Mouse (Mus musculus): ENCODE measurements around the gene Sdhb.

Sdhb gene

DNA sequence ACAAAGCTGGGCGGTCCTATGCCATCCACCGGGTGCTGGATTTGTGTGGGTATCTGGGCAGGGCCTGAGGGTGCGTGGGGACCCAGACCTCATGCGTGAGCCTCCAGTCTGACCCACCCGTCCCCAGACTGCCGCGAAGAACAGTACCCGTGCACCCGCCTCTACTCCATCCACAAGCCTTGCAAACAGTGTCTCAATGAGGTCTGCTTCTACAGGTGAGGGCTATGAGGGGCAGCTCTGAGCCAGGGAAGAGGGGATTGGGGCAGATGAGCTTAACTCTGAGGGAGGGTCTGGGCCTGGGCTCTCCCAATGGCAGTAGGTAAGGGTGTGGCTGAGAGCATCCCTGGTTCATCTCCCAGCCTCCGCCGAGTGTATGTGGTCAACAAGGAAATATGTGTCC, 53.9 kb downstream of the Sdhb start:
- no peak for DNase-seq (ENCODE audit: low spot score)

- no peak for DNase-seq (ENCODE audit: low spot score)
Observed at GRCm38 (mm10) chr4:141015356-141015755, 54.4 kb downstream of the Sdhb start.

DNA sequence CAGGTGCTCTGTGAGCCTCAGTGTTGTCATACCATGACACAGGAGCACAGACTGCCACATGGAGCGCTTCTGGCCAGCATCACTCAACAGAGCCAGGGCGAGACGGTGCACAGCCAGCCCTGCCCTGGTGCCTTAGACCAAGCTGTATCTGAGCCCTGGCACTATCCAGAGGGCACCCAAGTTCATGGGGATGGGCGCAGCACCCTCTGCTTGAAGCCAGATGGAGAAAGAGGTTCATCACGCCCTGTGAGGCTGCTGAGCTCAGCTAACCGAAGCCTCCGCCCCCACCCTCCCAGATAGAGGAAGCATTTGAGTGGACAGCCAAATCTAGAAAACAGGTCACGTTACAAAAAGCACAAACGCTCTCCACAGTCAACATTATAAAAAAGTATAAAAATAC, 55.3 kb downstream of the Sdhb start:
- DNase-seq (ENCODE audit: low spot score): no peak

- DNase-seq (ENCODE audit: low spot score): no peak
Observed at GRCm38 (mm10) chr4:141017657-141018436, 56.8 kb downstream of the Sdhb start.

DNA sequence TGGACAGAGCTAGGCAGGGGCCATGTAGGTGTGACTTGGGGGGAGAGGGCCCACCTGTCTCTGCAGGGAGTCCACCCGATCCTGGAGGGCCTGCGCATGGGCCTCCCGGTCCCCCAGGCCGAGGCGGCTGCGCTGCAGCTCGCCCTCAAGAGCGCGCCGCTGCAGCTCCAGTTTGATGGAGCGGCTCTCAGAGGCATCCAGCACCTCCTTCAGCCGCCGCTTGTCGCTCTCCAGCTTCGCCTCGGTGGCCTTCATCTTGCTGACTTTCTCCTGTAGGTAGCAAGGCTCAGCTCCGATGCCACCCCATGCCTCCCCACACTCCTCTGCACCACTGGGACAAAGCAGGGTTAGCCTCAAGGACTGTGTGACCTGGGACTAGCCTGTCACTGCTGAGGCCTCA, 59.2 kb downstream of the Sdhb start:
- no peak for DNase-seq (ENCODE audit: low spot score)

- no peak for DNase-seq (ENCODE audit: low spot score)
Observed at GRCm38 (mm10) chr4:141020811-141021613, 60.0 kb downstream of the Sdhb start.

DNA sequence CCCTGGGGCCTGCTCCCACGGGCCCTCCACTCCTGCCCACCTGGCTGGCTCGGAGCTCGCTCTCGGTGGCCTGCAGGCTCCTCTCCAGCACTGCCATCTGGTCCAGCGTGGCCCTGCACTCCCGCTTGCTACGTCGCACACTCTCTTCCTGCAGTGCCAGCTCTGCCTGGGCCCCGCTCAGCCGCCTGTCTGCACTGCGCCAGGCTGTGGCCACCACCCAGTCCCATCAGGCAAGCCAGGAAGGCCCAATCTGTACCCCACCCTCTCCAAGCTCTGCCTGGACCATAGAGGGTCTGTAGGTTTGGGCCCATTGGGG, 60.6 kb downstream of the Sdhb start:
- DNase-seq (ENCODE audit: low spot score): no peak

DNA sequence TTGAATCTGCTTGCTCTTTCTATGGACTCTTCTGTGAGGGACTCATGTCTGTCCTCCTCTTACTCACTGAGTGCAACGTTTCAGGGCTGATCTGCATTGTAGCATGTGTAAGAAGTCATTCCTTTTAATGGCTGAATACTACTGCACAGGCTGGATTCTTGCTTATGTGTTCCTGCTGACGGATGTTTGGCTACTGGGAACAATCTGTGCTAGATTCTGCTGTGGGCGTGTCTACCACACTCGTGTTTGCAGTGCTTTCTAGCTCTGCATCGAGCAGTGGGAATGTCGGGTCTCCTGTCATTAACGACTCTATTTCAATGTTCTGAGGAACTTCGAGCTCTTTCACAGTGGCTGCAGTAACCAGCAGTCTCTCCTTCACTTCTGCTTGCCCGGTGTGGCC, 63.0 kb downstream of the Sdhb start:
- no peak for DNase-seq (ENCODE audit: low spot score)

GRCm38 (mm10) chr4:141024992-141025391, 64.0 kb downstream of the Sdhb start:
- no peak for DNase-seq (ENCODE audit: low spot score)

Measured in c-Kit-positive CD71-positive TER-119-positive erythroid progenitor cells, embryonic 14.5 days (primary cell).